Mouse (Mus musculus): Measurements from ENCODE around the gene Stard3.
"Not testable (repeated sequence)": the region's sequence is repeated elsewhere in the genome, so short reads cannot be mapped to it uniquely, and the experiment has no call there.

Stard3 gene

GRCm38 (mm10) chr11:98372406-98372805, 14.2 kb downstream of the Stard3 start:
- DNase-seq (ENCODE audit: inconsistent ontology term) = no peak

GRCm38 (mm10) chr11:98373244-98373643, 15.1 kb downstream of the Stard3 start:
- no peak for DNase-seq (ENCODE audit: inconsistent ontology term)

- DNase-seq (ENCODE audit: inconsistent ontology term) = no peak
These were observed 16.1 kb downstream of the Stard3 start for GRCm38 (mm10) chr11:98374266-98374665.

- no peak for DNase-seq (ENCODE audit: inconsistent ontology term)
These were observed 18.6 kb downstream of the Stard3 start for GRCm38 (mm10) chr11:98376756-98377155.

GRCm38 (mm10) chr11:98377787-98378186, 19.6 kb downstream of the Stard3 start:
- DNase-seq (ENCODE audit: inconsistent ontology term) = no peak

- DNase-seq (ENCODE audit: inconsistent ontology term) = no peak
These were observed 21.2 kb downstream of the Stard3 start for GRCm38 (mm10) chr11:98379379-98379778.

GRCm38 (mm10) chr11:98380106-98380505, 21.9 kb downstream of the Stard3 start:
- DNase-seq (ENCODE audit: inconsistent ontology term) = no peak

- DNase-seq (ENCODE audit: inconsistent ontology term) = no peak
These were observed 23.5 kb downstream of the Stard3 start for GRCm38 (mm10) chr11:98381651-98382050.

- not testable (repeated sequence) for DNase-seq (ENCODE audit: inconsistent ontology term)
These were observed 24.2 kb downstream of the Stard3 start for GRCm38 (mm10) chr11:98382405-98382804.

- no peak for DNase-seq (ENCODE audit: inconsistent ontology term)
These were observed 25.3 kb downstream of the Stard3 start, which contains the start of gene Tcap for GRCm38 (mm10) chr11:98383261-98384030. Tcap (plus strand) TSS chr11:98383811.

- no peak for DNase-seq (ENCODE audit: inconsistent ontology term)
These were observed 26.0 kb downstream of the Stard3 start for GRCm38 (mm10) chr11:98384216-98384615.

GRCm38 (mm10) chr11:98384721-98385637, 26.8 kb downstream of the Stard3 start:
- DNase-seq (ENCODE audit: inconsistent ontology term) = no peak

- DNase-seq (ENCODE audit: inconsistent ontology term) = no peak
These were observed 27.7 kb downstream of the Stard3 start, which contains the start of gene Pnmt for GRCm38 (mm10) chr11:98385638-98386585. Pnmt (plus strand) TSS chr11:98386450.

- no peak for DNase-seq (ENCODE audit: inconsistent ontology term)
These were observed 28.4 kb downstream of the Stard3 start for GRCm38 (mm10) chr11:98386596-98386995.

GRCm38 (mm10) chr11:98387056-98387577, 28.9 kb downstream of the Stard3 start:
- DNase-seq (ENCODE audit: inconsistent ontology term) = no peak

- no peak for DNase-seq (ENCODE audit: inconsistent ontology term)
These were observed 30.1 kb downstream of the Stard3 start for GRCm38 (mm10) chr11:98388282-98388681.

- no peak for DNase-seq (ENCODE audit: inconsistent ontology term)
These were observed 31.1 kb downstream of the Stard3 start for GRCm38 (mm10) chr11:98389221-98389780.

- DNase-seq (ENCODE audit: inconsistent ontology term) = no peak
These were observed 32.0 kb downstream of the Stard3 start for GRCm38 (mm10) chr11:98390141-98390540.

- DNase-seq (ENCODE audit: inconsistent ontology term) = no peak
These were observed 33.9 kb downstream of the Stard3 start for GRCm38 (mm10) chr11:98392034-98392433.

GRCm38 (mm10) chr11:98392645-98393044, 34.5 kb downstream of the Stard3 start:
- no peak for DNase-seq (ENCODE audit: inconsistent ontology term)

- no peak for DNase-seq (ENCODE audit: inconsistent ontology term)
These were observed 35.1 kb downstream of the Stard3 start for GRCm38 (mm10) chr11:98393317-98393716.

Data from Muller cell, postnatal 12 days (primary cell).